Mouse (Mus musculus) sigmoid colon, adult 10 weeks (tissue): Measurements from ENCODE around the gene Gm13277. TPM values are rescaled to one million over a fixed set of nuclear protein-coding genes. Genes with fewer than 3 reads are reported as not detected.

ENCODE experiments used
- polyA plus RNA-seq: library from polyadenylated mRNA; stranded (reverse); fragments of 350-450 nt; fragmentation: Illumina TruSeq; extraction: RNeasy Lipid Tissue Mini Kit (QIAGEN cat#74804); gene quantifications from one replicate; pipeline ENCODE4 v1.2.3, GENCODE M21; 2014; ENCODE audit warnings: low read depth, low replicate concordance

The Gm13277 gene
- polyA plus RNA-seq, 1 experiment from 2014 or later: not detected

Other genes with a start within 250 kb of the Gm13277 start
- not detected for gene Ifna15, start 230.4 kb upstream of the Gm13277 start, polyA plus RNA-seq
- not detected for gene Ifna14, start 216.8 kb upstream of the Gm13277 start, polyA plus RNA-seq
- gene Ifna9, start 196.2 kb upstream of the Gm13277 start, polyA plus RNA-seq: not detected
- not detected for gene Ifna12, start 185.3 kb upstream of the Gm13277 start, polyA plus RNA-seq
- not detected for gene C87499, start 154.2 kb upstream of the Gm13277 start, polyA plus RNA-seq
- not detected for gene Ifna13, start 144.2 kb upstream of the Gm13277 start, polyA plus RNA-seq
- gene Ifna16, start 111.7 kb upstream of the Gm13277 start, polyA plus RNA-seq: not detected
- gene Ifna2, start 104.7 kb upstream of the Gm13277 start, polyA plus RNA-seq: not detected
- not detected for gene Ifnab, start 97.3 kb upstream of the Gm13277 start, polyA plus RNA-seq
- gene Gm26566, start 66.8 kb upstream of the Gm13277 start, polyA plus RNA-seq: not detected
- gene Klhl9, start 66.2 kb upstream of the Gm13277 start, polyA plus RNA-seq: 150 TPM
- gene Gm13271, start 33.8 kb upstream of the Gm13277 start, polyA plus RNA-seq: not detected
- gene Gm13283, start 28.5 kb upstream of the Gm13277 start, polyA plus RNA-seq: not detected
- not detected for gene Gm13290, start 14.8 kb upstream of the Gm13277 start, polyA plus RNA-seq
- gene Gm13289, start 11.7 kb upstream of the Gm13277 start, polyA plus RNA-seq: not detected
- not detected for gene Gm13272, start 8.8 kb upstream of the Gm13277 start, polyA plus RNA-seq
- gene Ifnz, start 6.5 kb upstream of the Gm13277 start, polyA plus RNA-seq: not detected
- gene Gm13276, start 2.9 kb upstream of the Gm13277 start, polyA plus RNA-seq: not detected
- gene Gm13278, start 2.9 kb downstream of the Gm13277 start, polyA plus RNA-seq: not detected
- not detected for gene Gm13275, start 5.9 kb downstream of the Gm13277 start, polyA plus RNA-seq
- not detected for gene Gm13279, start 8.8 kb downstream of the Gm13277 start, polyA plus RNA-seq
- not detected for gene Gm13285, start 11.0 kb downstream of the Gm13277 start, polyA plus RNA-seq
- not detected for gene Gm13287, start 14.6 kb downstream of the Gm13277 start, polyA plus RNA-seq
- not detected for gene Gm13288, start 16.9 kb downstream of the Gm13277 start, polyA plus RNA-seq
- gene Ifna7, start 27.6 kb downstream of the Gm13277 start, polyA plus RNA-seq: not detected
- gene Ifna11, start 31.3 kb downstream of the Gm13277 start, polyA plus RNA-seq: not detected
- not detected for gene Ifna6, start 38.8 kb downstream of the Gm13277 start, polyA plus RNA-seq
- gene Ifna5, start 46.9 kb downstream of the Gm13277 start, polyA plus RNA-seq: not detected
- gene Ifna4, start 53.2 kb downstream of the Gm13277 start, polyA plus RNA-seq: not detected
- gene Ifna1, start 61.5 kb downstream of the Gm13277 start, polyA plus RNA-seq: not detected
- gene Ifne, start 91.6 kb downstream of the Gm13277 start, polyA plus RNA-seq: not detected